Mouse (Mus musculus): ENCODE results near the gene Tmem202. TPM values are rescaled to one million over a fixed set of nuclear protein-coding genes. Genes with fewer than 3 reads are reported as not detected.

The Tmem202 gene
- total RNA-seq, 2 experiments from 2014 or later: 0.23 to 0.71 TPM

DNA sequence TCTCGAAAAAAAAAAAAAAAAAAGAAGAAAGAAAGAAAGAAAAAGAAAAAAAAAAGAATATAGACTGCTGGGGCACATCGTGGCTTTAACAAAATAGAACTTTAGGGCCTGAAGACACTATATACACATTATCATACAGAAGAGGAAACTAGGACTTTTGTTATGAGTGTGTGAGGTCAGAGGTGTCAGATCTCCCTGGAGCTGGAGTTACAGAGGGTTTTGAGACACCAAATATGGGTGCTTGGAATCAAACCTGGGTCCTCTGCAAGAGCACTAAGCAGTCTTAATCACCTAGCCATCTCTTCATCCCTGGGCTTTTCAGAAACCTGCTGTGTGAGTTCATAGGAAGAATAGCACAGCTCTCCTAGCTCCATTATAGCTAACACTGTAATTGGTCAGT is 6.2 kb downstream of the Tmem202 start:
- no peak for DNase-seq

DNA sequence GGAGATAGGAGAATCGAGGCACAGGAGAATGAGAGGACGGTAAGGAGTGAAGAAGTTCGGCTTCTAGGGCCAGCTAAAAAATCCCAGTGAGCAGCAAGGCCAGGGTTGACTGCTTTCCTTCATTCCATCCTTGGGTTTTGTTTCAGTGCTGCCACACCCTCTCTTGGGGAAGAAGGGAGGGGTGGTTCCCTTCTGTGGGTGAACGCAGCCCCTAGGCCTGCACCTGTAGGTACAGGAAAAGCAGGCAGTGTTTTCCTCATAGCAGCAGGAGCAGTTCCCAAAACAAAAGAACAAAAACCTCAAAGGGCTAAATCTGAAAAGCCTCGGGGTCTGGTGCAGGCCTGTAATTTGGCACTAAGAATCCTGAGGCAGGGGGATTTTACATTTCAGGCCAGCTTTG is 8.0 kb downstream of the Tmem202 start:
- DNase-seq: no peak

DNA sequence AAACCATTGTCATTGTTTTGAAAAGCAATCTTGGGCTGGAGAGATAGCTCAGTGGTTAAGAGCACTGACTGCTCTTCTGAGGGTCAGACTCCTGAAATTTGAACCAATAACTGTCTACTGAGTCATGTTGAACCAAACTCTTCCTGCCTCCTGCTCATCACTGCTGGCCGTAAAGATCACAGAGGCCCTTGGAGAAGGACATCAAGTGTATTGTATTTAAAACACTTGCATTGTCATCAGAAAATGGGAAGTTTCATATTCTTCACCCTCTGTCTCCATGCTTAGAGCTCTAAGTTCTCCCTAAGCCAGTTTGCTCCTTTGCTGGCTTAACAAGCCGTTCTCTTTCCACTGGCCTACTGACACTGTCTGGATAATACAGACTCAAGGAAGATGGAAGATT is 11.4 kb downstream of the Tmem202 start:
- DNase-seq: no peak

DNA sequence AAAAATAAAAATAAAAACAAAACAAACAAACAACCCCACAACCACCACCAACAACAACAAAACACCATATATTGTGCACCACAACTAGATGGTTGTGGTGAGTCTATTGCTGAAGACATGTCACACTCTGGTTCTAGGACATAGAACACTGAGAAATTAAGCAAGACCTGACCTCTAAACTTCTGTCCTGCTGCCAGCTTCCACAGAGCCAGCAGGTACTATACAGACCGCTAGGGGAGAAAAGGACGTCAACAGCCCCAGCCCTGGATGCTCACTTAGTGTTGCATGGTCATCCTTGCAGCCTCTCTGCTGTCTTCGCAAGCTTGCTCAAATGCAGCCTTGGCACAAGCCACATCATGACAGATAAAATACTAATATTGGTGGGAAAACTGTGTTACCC is 12.1 kb downstream of the Tmem202 start:
- DNase-seq: no peak

DNA sequence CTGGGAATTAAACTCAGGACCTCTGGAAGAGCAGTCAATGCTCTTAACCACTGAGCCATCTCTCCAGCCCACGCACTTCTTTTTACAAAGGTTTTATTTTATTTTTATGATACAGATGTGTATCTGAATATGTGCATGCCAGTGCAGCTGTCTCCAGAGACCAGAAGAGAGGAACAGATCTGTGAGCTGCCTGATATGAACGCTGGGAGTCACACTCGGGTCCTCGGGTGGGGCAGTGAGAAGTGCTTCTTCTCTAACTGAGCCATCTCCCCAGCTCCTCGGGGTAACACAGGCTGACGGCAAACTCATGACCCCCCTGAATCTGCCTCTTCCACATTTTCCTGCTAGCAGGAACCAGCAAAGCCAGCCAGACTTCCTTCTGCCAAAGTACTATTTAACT is 12.9 kb downstream of the Tmem202 start:
- no peak for DNase-seq

DNA sequence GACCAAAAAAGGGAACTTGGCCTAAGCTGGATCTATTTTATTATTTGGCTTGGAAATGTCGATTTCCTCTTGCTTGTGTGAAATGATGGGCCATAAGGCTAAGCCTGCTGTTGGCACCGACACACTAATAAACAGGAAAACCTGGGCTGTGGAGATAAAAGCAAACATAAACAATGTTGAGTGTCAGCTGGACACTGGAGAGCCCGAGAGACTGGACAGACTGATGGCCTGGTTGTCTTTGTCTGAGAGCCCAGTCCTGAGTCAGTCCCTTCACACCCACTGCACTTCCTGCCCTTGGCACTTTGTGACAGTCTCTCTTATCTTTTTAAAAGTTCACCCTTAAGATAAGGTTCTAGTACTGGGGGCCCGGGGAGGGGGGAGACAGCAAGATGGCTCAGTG is 16.7 kb downstream of the Tmem202 start:
- DNase-seq: no peak

DNA sequence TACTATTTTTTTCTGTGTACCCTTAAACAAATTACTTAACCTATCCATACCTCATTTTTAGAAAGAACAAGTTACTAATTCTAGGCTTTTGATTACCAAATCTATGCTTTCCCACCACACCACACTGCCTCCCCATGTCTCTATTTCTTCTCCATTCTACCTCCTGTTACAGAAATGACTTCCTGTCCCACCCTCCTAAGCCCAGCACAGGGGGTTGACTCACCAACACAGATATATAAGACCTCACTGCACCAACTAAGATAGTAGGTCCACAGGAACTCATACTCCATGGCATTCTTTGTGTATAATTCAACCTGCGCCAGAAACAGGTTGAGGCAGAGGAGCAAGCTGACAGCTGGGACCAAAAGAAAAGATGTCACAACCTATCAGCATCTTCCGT is 20.3 kb downstream of the Tmem202 start:
- no peak for DNase-seq

DNA sequence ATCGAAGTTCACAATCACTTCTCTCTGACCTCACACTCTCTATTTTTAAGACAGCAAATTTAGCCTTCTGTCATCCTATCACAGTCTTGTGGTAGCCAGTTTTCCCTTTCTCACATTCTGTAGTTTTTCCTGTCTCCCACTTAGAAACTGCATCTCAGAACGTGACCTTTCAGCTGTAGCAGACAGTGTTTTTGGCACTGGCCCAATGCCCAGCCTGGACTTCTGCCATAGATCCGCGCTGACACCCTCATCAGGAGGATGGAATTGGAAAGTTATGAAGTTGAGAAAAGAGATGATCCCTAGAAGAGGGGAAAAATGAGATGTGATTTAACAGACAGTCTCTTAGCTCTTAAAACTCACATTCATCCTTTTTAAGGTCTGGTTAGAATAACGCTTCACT is 20.7 kb downstream of the Tmem202 start:
- peak; percentile 77 for DNase-seq

DNA sequence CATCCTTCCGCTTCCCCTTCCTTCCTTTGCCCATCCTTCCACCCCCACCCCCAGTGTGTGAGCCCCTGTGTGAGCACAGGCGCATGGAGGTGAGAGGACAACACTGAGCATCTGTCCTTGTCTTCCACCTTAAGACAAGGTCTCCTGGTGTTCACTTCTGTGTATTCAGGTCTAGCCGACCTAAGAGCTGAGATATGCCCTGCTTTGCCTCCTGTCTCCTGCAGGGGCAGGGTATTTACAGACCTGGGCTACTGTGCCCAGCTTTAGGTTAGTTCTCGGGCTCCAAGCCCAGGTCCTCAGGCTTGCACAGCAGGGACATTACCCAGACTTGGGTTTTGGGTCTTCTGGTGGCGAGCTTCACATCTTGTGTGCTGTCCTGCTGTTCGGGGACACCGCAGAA is 22.5 kb downstream of the Tmem202 start:
- DNase-seq: no peak

DNA sequence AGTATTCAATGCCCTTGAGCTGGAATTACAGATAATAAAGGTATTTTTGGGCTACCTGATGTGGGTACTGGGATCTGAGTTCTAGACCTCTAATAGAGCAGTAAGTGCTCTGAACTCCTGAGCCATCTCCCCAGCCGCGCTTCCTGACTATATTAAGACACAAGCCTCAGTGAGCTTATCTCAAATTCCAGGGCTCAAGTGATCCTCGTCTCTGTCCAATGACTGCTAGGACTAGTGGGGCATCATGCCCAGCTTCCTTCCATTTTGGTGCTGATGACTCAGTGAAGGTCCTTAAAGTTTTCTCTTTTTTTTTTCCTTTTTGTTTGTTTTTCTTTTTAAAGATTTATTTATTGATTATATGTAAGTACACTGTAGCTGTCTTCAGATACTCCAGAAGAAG is 24.6 kb downstream of the Tmem202 start:
- peak; percentile 38 for DNase-seq

DNA sequence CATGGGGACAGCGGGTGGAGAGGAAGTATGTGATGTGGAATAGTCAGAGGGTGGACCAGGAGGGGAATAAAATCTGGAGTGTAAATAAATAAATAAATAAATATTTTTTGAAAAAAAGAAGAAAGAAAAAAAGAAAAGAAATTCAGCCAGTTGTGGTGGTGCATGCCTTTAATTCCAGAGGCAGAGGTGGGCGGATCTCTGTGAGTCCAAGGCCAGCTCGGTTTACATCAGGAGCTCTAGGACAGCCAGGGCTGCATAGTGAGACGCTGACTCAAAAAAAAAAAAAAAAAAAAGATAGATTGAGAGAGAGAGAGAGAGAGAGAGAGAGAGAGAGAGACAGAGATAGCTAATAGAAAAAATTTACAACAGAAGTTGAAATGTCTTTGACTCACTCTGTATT is 27.3 kb downstream of the Tmem202 start:
- no peak for DNase-seq

DNA sequence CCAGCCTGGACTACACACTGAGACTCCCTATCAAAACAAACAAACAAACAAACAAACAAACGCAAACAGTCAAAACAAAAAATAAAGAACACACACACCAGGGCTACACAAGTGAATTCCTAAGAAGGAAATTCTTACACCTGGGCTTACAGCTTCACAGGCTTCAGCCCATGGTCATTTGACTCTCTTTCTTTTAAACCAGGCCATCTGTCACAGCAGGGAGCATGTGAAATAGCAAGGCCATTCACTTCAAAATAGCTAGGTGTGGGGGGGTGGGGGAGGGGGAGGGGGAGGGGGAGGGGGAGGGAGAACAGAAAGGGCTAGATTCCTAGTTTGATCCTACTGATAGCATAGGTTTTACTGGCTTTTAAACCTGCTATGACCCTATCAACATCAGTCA is 31.5 kb downstream of the Tmem202 start:
- no peak for DNase-seq

DNA sequence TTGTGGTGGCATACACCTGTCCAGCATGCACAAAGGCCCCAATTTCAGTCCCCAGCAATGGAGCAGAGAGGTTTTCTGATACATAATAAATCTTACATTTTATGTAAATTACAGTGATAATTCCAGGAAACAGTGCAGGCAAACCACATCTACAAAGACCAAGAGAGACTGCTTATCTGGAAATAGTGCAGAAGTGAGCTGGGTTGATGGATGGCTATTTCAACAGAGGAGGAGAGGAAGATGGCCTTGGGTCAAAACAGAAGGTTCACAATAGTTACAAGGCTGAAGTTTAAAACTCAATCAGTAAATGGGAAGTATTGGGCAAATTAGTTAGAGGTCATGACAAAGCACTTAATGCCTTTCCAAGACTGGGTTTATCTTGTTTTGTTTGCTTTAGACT is 52.3 kb downstream of the Tmem202 start:
- no peak for DNase-seq

DNA sequence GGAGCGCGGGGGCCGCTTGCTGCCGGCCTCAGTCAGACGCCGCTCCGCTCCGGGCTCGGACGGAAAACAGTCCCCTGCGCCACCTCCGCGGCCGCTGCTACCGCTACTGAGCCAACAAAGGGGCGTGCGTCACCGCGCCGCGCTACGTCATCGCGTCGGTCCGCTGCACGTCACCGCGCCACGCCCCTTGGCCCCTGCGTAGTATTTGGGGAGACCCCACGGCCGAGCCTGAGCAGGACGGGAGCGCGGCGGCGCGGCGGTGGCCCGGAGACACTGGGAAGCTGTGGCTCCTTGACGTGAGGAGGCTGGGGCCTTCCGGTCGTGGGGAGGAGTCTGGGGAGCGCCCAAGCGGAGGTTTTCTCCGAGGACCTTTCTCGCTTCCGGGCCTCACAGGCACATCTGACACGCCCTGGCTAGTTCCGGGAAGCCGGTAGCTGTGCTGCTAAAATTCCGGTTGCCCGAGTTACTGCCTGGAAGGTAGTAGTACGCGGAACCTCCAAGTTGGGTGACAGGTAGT is 53.0 kb downstream of the Tmem202 start, which contains the start of gene Arih1:
Gene Arih1 (minus strand): TSS at position 70 of the 517 bp plus-strand sequence.
- peak; percentile 99 for DNase-seq

DNA sequence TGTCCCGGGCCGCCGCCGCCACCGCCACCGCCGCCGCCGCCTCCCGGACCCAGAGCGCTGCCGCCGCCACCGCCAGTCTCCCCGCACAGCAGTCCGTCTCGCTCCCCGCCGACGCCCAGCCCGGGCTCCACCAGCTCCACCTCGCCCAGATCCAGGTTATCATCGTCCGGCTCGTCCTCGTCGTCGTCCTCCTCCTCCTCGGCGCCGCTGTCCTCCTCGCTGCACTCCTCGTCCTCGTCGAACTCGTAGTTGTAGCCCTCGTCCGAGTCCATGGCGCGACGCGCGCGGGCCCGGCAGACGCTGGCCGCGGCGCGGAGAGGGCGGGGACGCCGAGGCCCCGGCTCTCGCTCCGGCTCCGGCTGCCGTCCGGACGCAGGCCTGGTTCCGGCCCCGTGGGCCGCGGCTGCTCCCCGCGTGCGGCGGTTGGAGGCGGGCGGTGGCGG is 53.5 kb downstream of the Tmem202 start:
- no peak for DNase-seq

DNA sequence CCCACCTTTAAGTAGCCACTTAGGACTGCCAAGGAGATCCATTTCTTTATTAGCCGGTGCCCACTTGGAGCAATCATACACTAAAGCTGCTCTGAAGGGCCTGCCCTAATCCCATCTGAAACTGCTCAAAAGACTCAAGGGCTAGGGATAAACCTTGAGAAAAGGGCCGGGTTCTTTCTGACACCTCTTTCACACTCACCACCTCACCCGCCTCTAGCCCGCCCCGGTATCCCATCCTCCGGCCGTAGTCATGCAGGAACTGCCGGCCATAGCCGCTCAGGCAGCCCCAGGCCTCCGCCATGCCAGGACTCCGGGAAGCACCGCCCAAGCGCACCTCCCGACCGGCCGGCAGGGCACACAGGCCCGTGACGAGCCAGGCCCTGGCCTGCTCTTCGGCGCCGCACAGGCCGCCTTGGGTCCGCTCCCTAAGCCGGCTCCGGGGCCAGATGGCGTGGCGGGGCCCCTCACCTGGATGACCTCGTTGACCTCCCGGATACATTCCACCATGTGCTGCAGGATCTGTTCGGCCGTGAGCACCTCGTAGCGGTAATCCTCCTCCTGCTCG is 54.1 kb downstream of the Tmem202 start:
- peak; percentile 76 for DNase-seq

DNA sequence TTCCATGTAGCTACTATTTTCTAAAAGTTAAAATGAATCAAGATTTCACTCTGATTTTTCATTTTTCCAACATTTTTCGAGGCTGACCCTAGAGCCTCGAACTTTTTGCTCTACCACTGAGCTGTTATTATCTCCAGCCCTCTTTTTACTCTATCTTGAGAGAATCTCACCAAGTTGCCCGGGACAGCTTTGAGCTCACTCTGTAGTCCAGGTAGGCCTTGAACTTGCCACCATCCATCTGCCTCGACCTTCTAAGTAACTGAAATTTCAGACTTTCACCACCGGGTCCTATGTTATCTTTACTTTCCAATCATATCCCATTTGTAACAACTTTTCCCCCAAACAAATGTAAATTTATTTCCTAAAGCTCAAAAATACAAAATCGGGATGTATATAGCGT is 54.9 kb downstream of the Tmem202 start:
- DNase-seq: no peak

DNA sequence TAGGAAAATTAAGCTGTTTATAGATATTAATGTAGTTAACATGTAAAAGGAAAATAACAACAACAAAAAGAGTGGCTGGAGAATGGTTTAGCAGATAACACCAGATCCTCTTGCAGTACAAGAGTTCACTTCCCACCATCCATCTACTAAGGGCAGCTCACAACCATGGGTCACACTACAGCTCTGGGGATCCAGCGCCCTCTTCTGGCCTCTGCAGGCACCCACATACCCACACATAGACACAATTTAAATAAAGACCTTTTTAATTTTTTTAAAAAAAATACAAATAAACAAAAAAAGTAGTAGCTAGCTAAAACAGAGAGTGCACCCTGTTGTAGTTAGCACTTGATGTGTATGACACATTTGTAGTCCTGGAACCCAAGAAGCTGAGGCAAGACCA is 57.2 kb downstream of the Tmem202 start:
- peak; percentile 45 for DNase-seq

DNA sequence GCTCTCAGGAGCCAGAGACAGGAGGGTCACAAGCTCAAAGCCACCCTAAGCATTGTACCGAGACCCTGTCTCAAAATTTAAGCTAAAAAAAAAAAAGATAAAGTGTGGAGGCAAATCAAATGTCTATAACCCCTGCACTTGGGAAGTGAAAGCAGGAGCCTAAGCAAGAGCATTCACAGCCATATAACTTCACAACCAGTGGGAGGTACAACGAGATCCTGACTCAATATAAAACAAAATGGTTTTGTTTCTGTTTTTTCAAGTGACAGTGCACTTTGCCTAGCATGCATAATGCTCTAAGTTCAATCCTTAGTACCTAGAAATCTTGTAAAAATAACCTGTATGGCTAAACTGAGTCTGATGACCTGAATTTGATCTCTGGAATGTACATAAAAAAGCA is 63.0 kb downstream of the Tmem202 start:
- no peak for DNase-seq

DNA sequence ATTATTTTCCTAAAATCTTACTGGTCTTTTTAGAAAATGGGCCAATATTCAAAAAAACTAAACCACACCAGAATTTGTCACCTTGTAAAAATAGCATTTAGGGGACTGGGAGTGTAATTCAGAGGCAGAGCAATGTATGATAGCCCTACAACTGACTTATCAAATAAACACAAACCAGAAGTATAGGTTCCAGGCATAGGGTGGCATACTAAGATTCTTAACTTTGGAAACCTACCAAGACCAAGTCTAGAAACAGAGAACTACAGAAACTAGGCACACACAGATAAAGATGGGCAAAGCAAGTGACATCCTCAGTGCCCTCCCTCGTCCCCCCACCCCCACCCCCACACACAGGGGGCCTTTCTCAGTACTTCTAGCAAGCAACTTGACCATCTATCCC is 64.8 kb downstream of the Tmem202 start:
- DNase-seq: no peak

DNA sequence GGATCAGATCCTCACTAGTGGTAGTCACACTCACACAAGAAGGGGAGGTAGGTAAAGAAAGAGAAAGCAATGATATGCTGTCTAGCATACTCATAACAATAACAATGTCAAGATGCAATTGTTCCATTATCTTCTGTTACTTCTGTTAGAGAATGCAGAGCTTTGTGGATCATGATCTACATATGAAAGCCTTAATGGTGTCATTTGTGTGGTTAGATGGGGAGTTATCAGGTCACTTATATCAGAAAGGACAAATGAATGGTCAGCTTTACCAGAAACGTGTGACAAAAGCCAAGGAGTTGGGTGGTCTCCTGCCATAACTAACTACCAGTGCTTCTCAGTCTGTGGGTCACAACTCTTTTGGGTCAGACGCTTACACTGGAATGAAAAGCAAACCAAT is 66.5 kb downstream of the Tmem202 start:
- no peak for DNase-seq

DNA sequence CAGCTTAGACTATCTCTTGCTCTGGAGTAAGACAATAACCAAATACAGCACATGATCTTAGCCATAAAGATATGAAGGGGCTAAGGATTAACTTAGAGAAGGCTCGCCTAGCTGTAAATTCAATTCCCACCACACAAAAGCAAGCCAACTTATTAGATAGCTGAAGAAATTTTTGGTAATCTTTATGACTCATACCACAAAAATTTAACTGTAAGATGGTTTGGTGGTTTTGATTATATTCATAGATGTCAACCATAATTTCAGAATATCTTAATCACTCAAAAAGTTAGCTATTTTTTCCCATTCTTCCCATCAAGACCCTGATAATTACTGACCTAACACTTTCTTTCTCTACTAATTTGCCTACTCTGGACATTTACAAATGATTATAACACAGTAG is 70.2 kb downstream of the Tmem202 start:
- no peak for DNase-seq
